10 mouse cellular contexts compared by ENCODE assay signal in genomic region chr1:54555364-54556140, GRCm38 (mm10). TPM values are rescaled to one million over a fixed set of nuclear protein-coding genes. Genes with fewer than 3 reads are reported as not detected.
DNase-seq lines count a peak whose midpoint lies in the region; ATAC-seq and TF ChIP-seq lines count a peak whose summit lies in the region.
"Had no signal": no experiment of that assay in that cellular context is flagged by ENCODE, and none has a peak within 500 bp of the region (broad histone marks: within the 10 kb centered on the region; RNA-seq: fewer than 3 reads in every experiment).

No protein-coding gene starts in this region.

- H3K9ac ChIP-seq in forebrain, embryonic 16.5 days (replicated peaks; ENCODE audit: low read depth, low read length): no peak overlapping the region
- H3K9ac ChIP-seq in neural tube, embryonic 13.5 days: no peak overlapping the region

- no peak overlapping the region for H3K27ac ChIP-seq in forebrain, embryonic 16.5 days (ENCODE audit: low read length)
- H3K27ac ChIP-seq in neural tube, embryonic 13.5 days (replicated peaks): no peak overlapping the region
- H3K27ac ChIP-seq in thymus, adult 2 months (ENCODE audit: control insufficient read depth, insufficient read depth, low read length): no peak overlapping the region

- no peak for TF ChIP-seq CTCF in thymus, adult 2 months (IDR thresholded peaks at IDR 0.05; ENCODE audit: borderline replicate concordance, control insufficient read depth, extremely low read depth, insufficient read depth, low read length, poor library complexity)

- no peaks in the 10 kb centered on the region for H3K27me3 ChIP-seq in forebrain, embryonic 16.5 days (replicated peaks; ENCODE audit: control insufficient read depth, insufficient read depth, low read length)
- H3K27me3 ChIP-seq in neural tube, embryonic 13.5 days: no peaks in the 10 kb centered on the region
- no peaks in the 10 kb centered on the region for H3K27me3 ChIP-seq in thymus, adult 2 months (ENCODE audit: control insufficient read depth, insufficient read depth, low read length)

- TF ChIP-seq POLR2A in thymus, adult 2 months (IDR thresholded peaks at IDR 0.05; ENCODE audit: control insufficient read depth, extremely low read depth, insufficient read depth, low read length, poor library complexity): no peak

- intact Hi-C loops in left cerebral cortex, postnatal 25 days (cut with DNase I): loop anchor here (5.0 to 10.0 kb wide), 3 partner anchors 82 to 419 kb away; no protein-coding TSS in a partner anchor

- H3K4me3 ChIP-seq in forebrain, embryonic 16.5 days (replicated peaks; ENCODE audit: low read length): peak overlapping the region; percentile 31
- H3K4me3 ChIP-seq in neural tube, embryonic 13.5 days: peak overlapping the region; percentile 87
- H3K4me3 ChIP-seq in thymus, adult 2 months (ENCODE audit: control insufficient read depth, insufficient read depth, low read length): no peak overlapping the region
- H3K4me3 ChIP-seq: megakaryocyte, embryonic 14.5 days had no signal

- ATAC-seq in forebrain, embryonic 16.5 days: no peak
- ATAC-seq in neural tube, embryonic 13.5 days (ENCODE audit: low read depth): no peak

- H3K9me3 ChIP-seq in forebrain, embryonic 16.5 days (ENCODE audit: control insufficient read depth, low read length): no peaks in the 10 kb centered on the region
- no peaks in the 10 kb centered on the region for H3K9me3 ChIP-seq in neural tube, embryonic 13.5 days
- H3K9me3 ChIP-seq: megakaryocyte, embryonic 14.5 days had no signal

- no peaks in the 10 kb centered on the region for H3K36me3 ChIP-seq in forebrain, embryonic 16.5 days (ENCODE audit: control insufficient read depth, insufficient read depth)
- no peaks in the 10 kb centered on the region for H3K36me3 ChIP-seq in neural tube, embryonic 13.5 days
- no peaks in the 10 kb centered on the region for H3K36me3 ChIP-seq in thymus, adult 2 months (ENCODE audit: control insufficient read depth, insufficient read depth, low read length)

- DNase-seq in layer of hippocampus, adult 9-11 months: peak; percentile 24
- DNase-seq in layer of hippocampus, postnatal 10 days (ENCODE audit: low spot score in 2 of 2): no peak
- DNase-seq in adipocyte (ENCODE audit: low spot score): peak; percentile 26
- no peak for DNase-seq in thymus, adult 2 months
- DNase-seq in left cerebral cortex, postnatal 25 days (ENCODE audit: low spot score in 2 of 2): no peak
- DNase-seq: kidney, adult 18-20 months; thymus, postnatal 25 days had no signal

- peaks cover 10% of the 10 kb centered on the region for H3K4me1 ChIP-seq in forebrain, embryonic 16.5 days (replicated peaks; ENCODE audit: control insufficient read depth, insufficient read depth, low read length)
- H3K4me1 ChIP-seq in neural tube, embryonic 13.5 days (replicated peaks): peaks cover 18% of the 10 kb centered on the region
- H3K4me1 ChIP-seq in thymus, adult 2 months (replicated peaks; ENCODE audit: control insufficient read depth, insufficient read depth, low read length): peaks cover 6% of the 10 kb centered on the region; the same call in 1 of the 2 replicates

- WGBS in forebrain, embryonic 16.5 days: 23% methylated on average over 4 of the region's 4 CpGs
- WGBS in neural tube, embryonic 13.5 days: 46% methylated on average over 4 of the region's 4 CpGs
- WGBS in thymus, adult 2 months: 90% methylated on average over 4 of the region's 4 CpGs

- peak overlapping the region; percentile 50 for H3K4me2 ChIP-seq in forebrain, embryonic 16.5 days (ENCODE audit: low read length)
- H3K4me2 ChIP-seq in neural tube, embryonic 13.5 days: peak overlapping the region; percentile 78

RNA-seq across cellular contexts. Expression of gene Pgap1, which starts 1.9 kb away (rescaled TPM):
- total RNA-seq in layer of hippocampus, postnatal 10 days (2021): 10 to 100 TPM; 51.5 to 52.4 TPM
- polyA plus RNA-seq in forebrain, embryonic 16.5 days (2015; fragmentation: Nextera tagmentation; extraction: Ambion mirVana): 31.2 and 33.3 TPM in 2 replicates
- polyA plus RNA-seq in neural tube, embryonic 13.5 days (2015; fragmentation: Nextera tagmentation; extraction: Ambion mirVana): 18.6 and 20.3 TPM in 2 replicates
- polyA plus RNA-seq in thymus, adult 2 months (2012; rRNA removed): 0.83 and 1.1 TPM in 2 replicates
- 10 to 100 TPM; 33.6 to 35.0 TPM for total RNA-seq in left cerebral cortex, postnatal 25 days (2021)

Comparison
In these comparisons a context has a peak if more than half of its experiments do, and no peak if none do; other contexts are left out.
1. DNase-seq: peak in layer of hippocampus, adult 9-11 months (single experiment) and adipocyte (single experiment); none in layer of hippocampus, postnatal 10 days (0 of 2), thymus, adult 2 months (single experiment) and left cerebral cortex, postnatal 25 days (0 of 2).